Mouse (Mus musculus) leukemia stem cell, adult 10-12 weeks (primary cell): Measurements from ENCODE around the gene Fam83e. TPM values are rescaled to one million over a fixed set of nuclear protein-coding genes. Genes with fewer than 3 reads are reported as not detected.

Source experiments
- polyA plus RNA-seq: library from polyadenylated mRNA; stranded (reverse); fragments of >175 nt; gene quantifications from 2 replicates; pipeline ENCODE4 v1.2.3, GENCODE M21; 2012; ENCODE audit warnings: low replicate concordance

Gene Fam83e
- polyA plus RNA-seq = 2.5 and 3.1 TPM in 2 replicates

GRCm38 (mm10) chr7:45720413-45721233, at the start of gene Fam83e:
Gene Fam83e, plus strand, starts transcription at chr7:45721212.

DNA sequence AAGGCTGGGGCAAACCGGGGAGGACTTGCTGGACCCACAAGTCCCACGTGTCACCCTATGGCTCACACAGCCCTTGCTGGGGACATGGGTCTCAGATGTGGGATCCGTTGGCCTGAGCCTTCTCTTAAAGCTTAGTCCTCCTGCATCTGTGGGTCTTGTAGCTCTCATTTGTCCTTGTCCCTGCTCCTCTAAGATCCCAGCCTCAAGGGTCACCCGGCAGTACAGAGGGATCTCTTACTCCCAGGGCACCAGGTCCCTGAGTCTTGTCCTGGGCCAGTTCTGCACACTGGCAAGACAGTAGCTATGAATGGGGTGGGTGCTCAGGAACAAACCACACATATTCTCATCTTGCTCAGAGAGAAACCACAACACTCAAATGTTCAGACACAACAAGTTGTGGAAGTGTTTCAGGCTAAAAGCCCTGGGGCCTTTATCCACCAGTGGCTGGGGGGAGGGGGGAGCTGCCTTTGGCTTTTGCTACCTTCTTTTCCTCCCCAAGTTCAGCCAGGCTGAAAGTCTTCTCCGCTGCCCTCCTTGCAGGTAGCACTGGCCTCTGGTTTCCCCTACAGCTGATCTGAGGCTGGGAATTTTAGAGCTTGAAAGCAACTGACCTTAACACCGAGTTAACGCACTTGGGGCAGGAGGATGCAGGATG, 37.5 kb upstream of the Fam83e start, which contains the start of gene Ntn5:
Ntn5 (plus strand) TSS at position 627 of the 655 bp plus-strand sequence.

GRCm38 (mm10) chr7:45693921-45694591, 27.0 kb upstream of the Fam83e start, which contains the start of gene Sec1:
Gene Sec1, minus strand, starts transcription at chr7:45694402.

GRCm38 (mm10) chr7:45699523-45700141, 21.4 kb upstream of the Fam83e start, which contains the start of gene Car11:
Gene Car11, plus strand, starts transcription at chr7:45699843.

DNA sequence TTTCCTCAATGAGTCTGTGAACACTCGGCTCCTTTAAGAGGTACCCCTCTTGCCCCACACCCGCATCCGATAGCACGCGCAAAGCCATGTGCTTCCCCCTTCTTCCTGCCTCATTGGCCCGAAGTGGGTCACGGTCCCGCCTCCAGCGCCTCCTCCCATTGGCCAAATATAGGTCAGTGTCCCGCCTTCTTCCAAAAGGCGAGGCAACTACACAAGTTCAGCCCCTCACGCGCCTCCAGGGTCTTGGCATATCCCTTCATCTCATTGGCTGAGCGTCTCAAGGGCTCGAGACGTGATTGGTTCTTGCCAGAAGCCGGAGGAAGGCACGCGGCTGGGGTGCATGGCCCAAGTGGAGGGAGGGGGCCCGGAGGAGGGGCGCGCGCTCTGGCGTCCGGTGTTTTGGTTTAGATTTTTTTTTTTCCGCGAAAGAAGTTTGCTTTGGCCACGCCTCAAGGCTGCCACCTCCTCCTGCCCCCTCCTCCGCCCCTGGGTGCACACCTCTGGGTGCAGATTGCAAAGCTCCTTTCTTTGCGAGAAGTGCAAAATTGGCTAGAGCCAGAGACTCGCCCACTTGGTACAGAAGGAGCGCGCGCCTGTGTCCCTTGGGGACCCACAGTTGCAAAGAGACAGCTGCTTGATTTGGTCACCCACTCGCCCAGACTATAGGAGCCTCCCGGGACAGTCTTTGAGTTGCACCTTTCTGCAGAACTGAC, 16.1 kb upstream of the Fam83e start, which contains the start of gene Dbp:
Dbp (plus strand) TSS at position 359 of the 713 bp plus-strand sequence.

DNA sequence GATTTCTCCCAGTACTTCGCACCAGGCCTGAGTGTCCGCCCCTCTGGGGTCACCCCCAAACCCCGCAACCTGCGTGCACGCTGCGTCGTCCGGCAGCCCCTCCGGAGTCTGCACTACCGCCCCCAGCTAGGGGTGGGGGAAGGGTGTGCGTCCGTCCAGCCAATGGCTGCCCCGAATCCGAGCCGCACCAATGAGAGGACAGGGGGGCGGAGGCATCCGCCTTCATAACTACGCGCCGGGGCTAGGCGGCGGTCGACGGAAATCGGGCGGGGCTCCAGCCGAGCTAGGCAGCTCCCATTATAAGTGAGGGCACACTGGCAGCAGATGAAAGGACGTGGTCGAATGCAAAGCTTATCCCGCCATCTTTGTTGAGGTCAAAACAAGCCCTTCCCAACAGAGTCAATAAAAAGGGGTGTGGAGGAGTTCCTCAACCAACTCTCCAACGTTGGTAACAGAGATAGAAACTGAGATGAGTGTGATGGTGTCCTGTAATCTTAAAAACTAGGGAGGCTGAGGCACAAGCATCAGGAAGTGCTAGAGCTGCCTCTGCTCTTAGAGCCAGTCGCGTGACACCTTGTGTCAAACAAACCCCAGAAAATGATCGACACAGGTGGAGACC, 5.8 kb upstream of the Fam83e start, which contains the start of gene Rpl18:
Rpl18 (plus strand) TSS at position 368 of the 619 bp plus-strand sequence.

GRCm38 (mm10) chr7:45717918-45718297, 3.1 kb upstream of the Fam83e start, which contains the start of gene Sphk2:
Gene Sphk2, minus strand, starts transcription at chr7:45718002.

DNA sequence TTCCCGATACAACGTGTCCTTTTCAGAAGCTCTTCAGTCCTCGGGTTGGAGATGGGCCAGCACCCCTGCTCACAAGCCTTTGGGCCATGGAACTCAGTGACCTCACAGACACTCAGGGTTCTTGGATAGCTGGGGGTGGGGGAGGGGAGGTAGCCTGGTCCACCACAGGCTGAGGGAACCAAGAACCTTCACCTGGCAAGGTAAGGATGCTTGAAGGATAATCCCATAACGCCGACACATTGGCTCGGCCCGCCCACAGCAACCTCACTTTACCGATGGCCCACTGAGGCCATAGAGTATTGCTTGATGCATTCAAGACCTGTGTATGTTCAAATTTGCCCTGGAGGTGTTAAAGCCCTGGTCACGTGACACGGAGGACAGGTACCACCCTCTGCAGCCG, 4.7 kb downstream of the Fam83e start, which contains the start of gene Spaca4:
Spaca4 (minus strand) TSS at position 101 of the 400 bp plus-strand sequence.

Other genes starting within 250 kb of the Fam83e start
- 0.27 and 0.61 TPM in 2 replicates for gene Tulp2, start 239.3 kb upstream of the Fam83e start, polyA plus RNA-seq
- not detected in 2 replicates for gene Gm45808, start 234.4 kb upstream of the Fam83e start, polyA plus RNA-seq
- gene Dhdh, start 232.4 kb upstream of the Fam83e start, polyA plus RNA-seq = 0.83 and 1.7 TPM in 2 replicates
- gene Nucb1, start 210.8 kb upstream of the Fam83e start, polyA plus RNA-seq = 344 and 572 TPM in 2 replicates
- 200 and 371 TPM in 2 replicates for gene Ppp1r15a, start 194.9 kb upstream of the Fam83e start, polyA plus RNA-seq
- gene Plekha4, start 194.9 kb upstream of the Fam83e start, polyA plus RNA-seq = 2.0 and 2.8 TPM in 2 replicates
- 0.29 and 1.3 TPM in 2 replicates for gene Hsd17b14, start 166.3 kb upstream of the Fam83e start, polyA plus RNA-seq
- gene Bcat2, start 151.1 kb upstream of the Fam83e start, polyA plus RNA-seq = 17.8 and 57.8 TPM in 2 replicates
- 0.52 TPM in 1 of 2 replicates, not detected in the other for gene Fgf21, start 105.7 kb upstream of the Fam83e start, polyA plus RNA-seq
- gene Fut1, start 103.9 kb upstream of the Fam83e start, polyA plus RNA-seq = not detected in 2 replicates
- 0.42 and 0.64 TPM in 2 replicates for gene Izumo1, start 99.4 kb upstream of the Fam83e start, polyA plus RNA-seq
- 4.3 and 5.9 TPM in 2 replicates for gene Rasip1, start 93.7 kb upstream of the Fam83e start, polyA plus RNA-seq
- 0.10 and 0.50 TPM in 2 replicates for gene Mamstr, start 81.2 kb upstream of the Fam83e start, polyA plus RNA-seq
- not detected in 2 replicates for gene Fut2, start 54.8 kb upstream of the Fam83e start, polyA plus RNA-seq
- gene Ntn5, start 37.2 kb upstream of the Fam83e start, polyA plus RNA-seq = 0.69 and 0.93 TPM in 2 replicates
- gene Sec1, start 26.8 kb upstream of the Fam83e start, polyA plus RNA-seq = not detected in 2 replicates
- gene Car11, start 21.4 kb upstream of the Fam83e start, polyA plus RNA-seq = 0.55 TPM in 1 of 2 replicates, not detected in the other
- 7.1 and 10.3 TPM in 2 replicates for gene Dbp, start 16.1 kb upstream of the Fam83e start, polyA plus RNA-seq
- 7,435 and 17,506 TPM in 2 replicates for gene Rpl18, start 5.8 kb upstream of the Fam83e start, polyA plus RNA-seq
- 120 and 196 TPM in 2 replicates for gene Sphk2, start 3.2 kb upstream of the Fam83e start, polyA plus RNA-seq
- not detected in 2 replicates for gene Spaca4, start 4.6 kb downstream of the Fam83e start, polyA plus RNA-seq
- 0.23 and 0.87 TPM in 2 replicates for gene Lmtk3, start 62.5 kb downstream of the Fam83e start, polyA plus RNA-seq
- gene Sult2b1, start 63.5 kb downstream of the Fam83e start, polyA plus RNA-seq = not detected in 2 replicates
- 111 and 339 TPM in 2 replicates for gene Cyth2, start 93.4 kb downstream of the Fam83e start, polyA plus RNA-seq
- gene Kcnj14, start 103.6 kb downstream of the Fam83e start, polyA plus RNA-seq = 0.52 and 0.74 TPM in 2 replicates
- 35.1 and 38.4 TPM in 2 replicates for gene Grwd1, start 109.7 kb downstream of the Fam83e start, polyA plus RNA-seq
- gene Kdelr1, start 151.6 kb downstream of the Fam83e start, polyA plus RNA-seq = 924 and 1,158 TPM in 2 replicates
- gene Grin2d, start 157.2 kb downstream of the Fam83e start, polyA plus RNA-seq = 0.38 and 0.52 TPM in 2 replicates
- 1.0 and 3.0 TPM in 2 replicates for gene Syngr4, start 175.5 kb downstream of the Fam83e start, polyA plus RNA-seq
- gene Tmem143, start 175.7 kb downstream of the Fam83e start, polyA plus RNA-seq = 14.5 and 32.3 TPM in 2 replicates
- 44.3 and 105 TPM in 2 replicates for gene Emp3, start 200.2 kb downstream of the Fam83e start, polyA plus RNA-seq
- gene Ccdc114, start 202.9 kb downstream of the Fam83e start, polyA plus RNA-seq = 0.83 and 1.0 TPM in 2 replicates